Mouse (Mus musculus) heart, adult 2 months (tissue): ENCODE data around the gene Epha1.

ENCODE experiments used
- CTCF ChIP-seq: fragments of 200-600 bp; IDR thresholded peaks from 2 replicates; pipeline ENCODE4 v1.8.1; 2022; ENCODE audit warnings: antibody characterized with exemption, mild to moderate bottlenecking, moderate library complexity
- POLR2A ChIP-seq: fragments of 200-500 bp; IDR thresholded peaks from 2 replicates; pipeline ENCODE4 v1.6.1; 2011; ENCODE audit warnings: mild to moderate bottlenecking, low read depth, low read length, control low read depth; ENCODE audit not compliant: insufficient read depth

- TF ChIP-seq POLR2A (no peak), CTCF (no peak)
Measured at GRCm38 (mm10) chr6:42350968-42351775, 21.9 kb downstream of the Epha1 start.
